Mouse (Mus musculus) liver, postnatal 0 days (tissue): ENCODE data around the gene Anks1.

Source experiments
- CTCF ChIP-seq: sonication (generic); IDR thresholded peaks from 2 replicates; pipeline ENCODE4 v1.5.1; 2016; ENCODE audit warnings: antibody characterized with exemption, low read depth
- EP300 ChIP-seq: IDR thresholded peaks from 2 replicates; pipeline ENCODE4 v1.6.1; 2016; ENCODE audit warnings: antibody characterized with exemption, low read depth, mild to moderate bottlenecking

DNA sequence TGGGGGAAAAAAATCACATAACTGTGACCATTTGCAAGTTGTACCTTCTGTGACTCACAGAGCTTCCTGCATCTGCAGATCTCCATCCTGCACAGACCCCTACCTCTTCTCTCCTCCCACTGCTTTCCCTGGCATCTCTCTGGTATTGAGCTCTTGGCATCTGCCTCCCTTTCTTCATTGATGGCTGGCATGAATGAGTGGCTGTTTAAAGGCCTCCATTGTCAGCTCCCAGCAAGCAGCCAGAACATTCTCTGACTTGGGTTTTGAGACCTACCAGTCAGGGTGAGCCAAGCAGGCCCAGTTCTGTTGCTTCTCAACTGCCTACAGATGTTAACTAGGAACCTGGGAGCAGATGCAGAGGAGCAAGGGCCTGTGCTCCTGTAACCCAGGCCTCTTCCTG lies 96.3 kb downstream of the Anks1 start:
- no peak for TF ChIP-seq CTCF
- no peak for TF ChIP-seq EP300
